Mouse (Mus musculus) liver, adult 2 months (tissue): ENCODE results near the gene Celf2. TPM values are rescaled to one million over a fixed set of nuclear protein-coding genes. Genes with fewer than 3 reads are reported as not detected.

Experiments used
- DNase-seq: peaks from one replicate; pipeline ENCODE4 v3.0.0-alpha.2; 2011; ENCODE audit warnings: low read depth, low spot score; ENCODE audit errors: extremely low read depth
- H3K27ac ChIP-seq: fragments of 200-500 bp; replicated peaks from 2 replicates; pipeline ENCODE4 v1.5.1; 2012; ENCODE audit warnings: low read depth, mild to moderate bottlenecking, control low read depth, inconsistent platforms, low read length; ENCODE audit not compliant: insufficient read depth
- H3K27me3 ChIP-seq: fragments of 200-500 bp; 2 replicates; pipeline ENCODE4 v1.6.1; 2012; ENCODE audit warnings: mild to moderate bottlenecking, moderate library complexity, low read length, inconsistent platforms; ENCODE audit not compliant: control insufficient read depth, insufficient read depth
- H3K36me3 ChIP-seq: fragments of 200-500 bp; 2 replicates; pipeline ENCODE4 v1.6.1; 2012; ENCODE audit warnings: low read length, inconsistent platforms; ENCODE audit not compliant: control insufficient read depth, insufficient read depth
- H3K4me1 ChIP-seq: fragments of 200-500 bp; 2 replicates; pipeline ENCODE4 v1.6.1; 2011; ENCODE audit warnings: low read length; ENCODE audit not compliant: control insufficient read depth, insufficient read depth
- H3K4me3 ChIP-seq: fragments of 200-500 bp; 2 replicates; pipeline ENCODE4 v1.5.1; 2011; ENCODE audit warnings: low read depth, mild to moderate bottlenecking, control low read depth, low read length, moderate library complexity; ENCODE audit not compliant: insufficient read depth
- H3K79me2 ChIP-seq: fragments of 200-500 bp; 2 replicates; pipeline ENCODE4 v1.6.1; 2012; ENCODE audit warnings: inconsistent platforms, mild to moderate bottlenecking, low read length, moderate library complexity; ENCODE audit not compliant: control insufficient read depth, insufficient read depth
- H3K9ac ChIP-seq: fragments of 200-500 bp; 2 replicates; pipeline ENCODE4 v1.6.1; 2012; ENCODE audit warnings: low read depth, mild to moderate bottlenecking, control low read depth, inconsistent platforms, low read length
- CTCF ChIP-seq: fragments of 200-500 bp; IDR thresholded peaks from 2 replicates; pipeline ENCODE4 v1.5.1; 2011; ENCODE audit warnings: low read depth, low read length, control low read depth
- POLR2A ChIP-seq: fragments of 200-500 bp; IDR thresholded peaks from 2 replicates; pipeline ENCODE4 v1.6.1; 2011; ENCODE audit warnings: low read length, control low read depth; ENCODE audit not compliant: insufficient read depth; ENCODE audit errors: extremely low read depth
- WGBS: fragments of 180-500 bp; shearing (Covaris S2); methylation state at CpG from one replicate; pipeline ENCODE4 v1.1.7; 2018; 5-methylcytosine and 5-hydroxymethylcytosine counted together
- polyA plus RNA-seq: library from polyadenylated mRNA; depleted of rRNA; stranded (reverse); fragments of >200 nt; gene quantifications from 2 replicates; pipeline ENCODE4 v1.2.3, GENCODE M21; 2012
- total RNA-seq: library from RNA; depleted of rRNA; stranded (reverse); fragments of >200 nt; gene quantifications from 2 replicates; pipeline ENCODE4 v1.2.3, GENCODE M21; 2014

Celf2 gene
- total and polyA plus RNA-seq, 2 experiments: 2.9 to 4.7 TPM

DNA sequence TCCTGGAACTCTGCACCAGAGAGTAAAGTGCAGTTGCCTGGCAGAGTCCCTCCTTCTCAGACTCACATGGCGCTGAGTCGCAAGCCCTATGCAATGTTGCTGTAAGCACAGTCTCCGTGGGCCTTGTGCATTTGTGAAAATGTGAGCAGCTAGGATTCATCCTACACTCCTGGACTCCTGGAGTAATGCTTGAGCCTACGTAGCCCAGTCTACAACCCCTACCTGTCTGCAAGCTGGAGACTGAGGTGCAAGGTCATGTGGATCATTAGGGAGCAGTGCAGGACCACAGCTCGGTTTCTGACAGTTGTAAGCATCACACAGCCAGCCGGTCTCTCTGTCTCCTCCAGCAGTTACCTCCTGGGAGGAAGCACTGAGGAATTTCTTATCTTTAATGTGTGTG lies 1019.3 kb downstream of the Celf2 start:
- Histone ChIP-seq H3K36me3 (no peaks in the 10 kb centered on the region), H3K9ac (no peak overlapping the region), H3K27me3 (no peaks in the 10 kb centered on the region), H3K4me3 (no peak overlapping the region), H3K79me2 (no peaks in the 10 kb centered on the region), H3K27ac (no peak overlapping the region), H3K4me1 (no peaks in the 10 kb centered on the region)
- DNase-seq: no peak
- 91% methylated on average over 6 of the region's 6 CpGs for WGBS
- no peak for TF ChIP-seq CTCF
- no peak for TF ChIP-seq POLR2A
